Mouse (Mus musculus): ENCODE measurements at regions not wholly inside any gene's neighbourhood (a gene's known extent, or its start where the extent isn't known, plus 50 kb on each side); places are given as distances from the start of the nearest gene placed in this dataset.

- TF ChIP-seq CTCF (IDR thresholded peaks at IDR 0.05; ENCODE audit: control insufficient read depth, insufficient read depth, insufficient read length): no peak
- TF ChIP-seq USF1 (IDR thresholded peaks at IDR 0.05; ENCODE audit: low read depth): no peak
Measured at GRCm38 (mm10) chr1:184334818-184335217, 300.7 kb upstream of the 1700056E22Rik start.

Measured in C2C12 (cell line).